Mouse (Mus musculus) spleen, adult 18-20 months (tissue): ENCODE measurements around the gene Brinp2.

Experiments used
- DNase-seq, 2 experiments: peaks; one replicate each; pipeline ENCODE4 v3.0.0; 2022; ENCODE audit warnings: mixed read lengths in 2 of 2

The Brinp2 gene

GRCm38 (mm10) chr1:158285198-158285597 is 70.9 kb downstream of the Brinp2 start:
- no peak for DNase-seq

- no peak for DNase-seq
Observed at GRCm38 (mm10) chr1:158283869-158284268, 72.3 kb downstream of the Brinp2 start.

GRCm38 (mm10) chr1:158272058-158272457 is 84.1 kb downstream of the Brinp2 start:
- DNase-seq, result no peak

GRCm38 (mm10) chr1:158267020-158267571 is 89.0 kb downstream of the Brinp2 start:
- no peak for DNase-seq

- no peak for DNase-seq
Observed at GRCm38 (mm10) chr1:158266293-158267019, 89.7 kb downstream of the Brinp2 start.

- no peak for DNase-seq
Observed at GRCm38 (mm10) chr1:158259516-158260235, 96.5 kb downstream of the Brinp2 start.

- no peak for DNase-seq
Observed at GRCm38 (mm10) chr1:158258685-158259292, 97.3 kb downstream of the Brinp2 start.

- DNase-seq, result no peak
Observed at GRCm38 (mm10) chr1:158255912-158256680, 100.0 kb downstream of the Brinp2 start.

- no peak for DNase-seq
Observed at GRCm38 (mm10) chr1:158252682-158253222, 103.4 kb downstream of the Brinp2 start.

GRCm38 (mm10) chr1:158248266-158248665 is 107.9 kb downstream of the Brinp2 start:
- no peak for DNase-seq

GRCm38 (mm10) chr1:158246476-158247153 is 109.5 kb downstream of the Brinp2 start:
- DNase-seq, result no peak

GRCm38 (mm10) chr1:158245486-158245885 is 110.6 kb downstream of the Brinp2 start:
- no peak for DNase-seq

GRCm38 (mm10) chr1:158244016-158244415 is 112.1 kb downstream of the Brinp2 start:
- DNase-seq, result no peak

GRCm38 (mm10) chr1:158241848-158242556 is 114.1 kb downstream of the Brinp2 start:
- no peak for DNase-seq

GRCm38 (mm10) chr1:158239841-158240240 is 116.3 kb downstream of the Brinp2 start:
- DNase-seq, result no peak

- no peak for DNase-seq
Observed at GRCm38 (mm10) chr1:158238722-158239121, 117.4 kb downstream of the Brinp2 start.

GRCm38 (mm10) chr1:158228687-158229224 is 127.4 kb downstream of the Brinp2 start:
- DNase-seq, result no peak

GRCm38 (mm10) chr1:158227239-158227638 is 128.9 kb downstream of the Brinp2 start:
- no peak for DNase-seq

- DNase-seq, result no peak
Observed at GRCm38 (mm10) chr1:158226689-158227088, 129.4 kb downstream of the Brinp2 start.

- DNase-seq, result no peak
Observed at GRCm38 (mm10) chr1:158221048-158221447, 135.1 kb downstream of the Brinp2 start.

GRCm38 (mm10) chr1:158220148-158220547 is 136.0 kb downstream of the Brinp2 start:
- DNase-seq, result no peak
